Mouse (Mus musculus): ENCODE results near the gene Syt14. TPM values are rescaled to one million over a fixed set of nuclear protein-coding genes. Genes with fewer than 3 reads are reported as not detected.

Syt14 gene
- total RNA-seq, 2 experiments from 2014 or later, result 0.15 to 0.36 TPM

- DNase-seq, result no peak
Measured at GRCm38 (mm10) chr1:192861305-192861960, 174.1 kb downstream of the Syt14 start.

- DNase-seq, result no peak
Measured at GRCm38 (mm10) chr1:192860273-192860672, 175.3 kb downstream of the Syt14 start.

- DNase-seq, result no peak
Measured at GRCm38 (mm10) chr1:192857582-192857981, 178.0 kb downstream of the Syt14 start.

GRCm38 (mm10) chr1:192856931-192857330, 178.6 kb downstream of the Syt14 start:
- DNase-seq, result no peak

GRCm38 (mm10) chr1:192856411-192856810, 179.2 kb downstream of the Syt14 start:
- no peak for DNase-seq

GRCm38 (mm10) chr1:192855474-192856230, 179.9 kb downstream of the Syt14 start, which contains the start of gene Sertad4:
Sertad4 (minus strand) TSS chr1:192855756.
- DNase-seq, result peak; percentile 76 to 77

GRCm38 (mm10) chr1:192854819-192855271, 180.7 kb downstream of the Syt14 start:
- DNase-seq, result peak; percentile 70 to 77

- DNase-seq, result peak in 1 of 2 experiments; percentile 22
Measured at GRCm38 (mm10) chr1:192853988-192854818, 181.4 kb downstream of the Syt14 start.

- DNase-seq, result no peak
Measured at GRCm38 (mm10) chr1:192853429-192853828, 182.1 kb downstream of the Syt14 start.

- no peak for DNase-seq
Measured at GRCm38 (mm10) chr1:192852047-192852446, 183.5 kb downstream of the Syt14 start.

GRCm38 (mm10) chr1:192851640-192852039, 183.9 kb downstream of the Syt14 start:
- DNase-seq, result peak; percentile 83 to 91

GRCm38 (mm10) chr1:192851126-192851525, 184.4 kb downstream of the Syt14 start:
- DNase-seq, result no peak

- no peak for DNase-seq
Measured at GRCm38 (mm10) chr1:192849616-192850015, 186.0 kb downstream of the Syt14 start.

- DNase-seq, result no peak
Measured at GRCm38 (mm10) chr1:192847254-192847653, 188.3 kb downstream of the Syt14 start.

Other genes with a start within 250 kb of the Syt14 start
- 1 to 10 TPM; 2.4 to 2.8 TPM for gene Sertad4, start 180.0 kb downstream of the Syt14 start, total RNA-seq (2021)
- gene Diexf, start 94.5 kb upstream of the Syt14 start, total RNA-seq (2021), result 10 to 100 TPM; 10.1 to 12.4 TPM
- gene Irf6, start 117.3 kb upstream of the Syt14 start, total RNA-seq (2021), result 1 to 10 TPM; 1.1 to 2.5 TPM
- gene A130010J15Rik, start 132.3 kb upstream of the Syt14 start, total RNA-seq (2021), result 1 to 10 TPM; 4.1 to 5.1 TPM
- gene Traf3ip3, start 165.9 kb upstream of the Syt14 start, total RNA-seq (2021), result 1 to 10 TPM; 1.3 to 4.7 TPM
- 10 to 100 TPM in 1 of 2 experiments, 1 to 10 TPM in 1; 8.5 to 13.5 TPM for gene Lamb3, start 171.9 kb upstream of the Syt14 start, total RNA-seq (2021)
- 10 to 100 TPM; 15.1 to 19.6 TPM for gene Hsd11b1, start 228.3 kb upstream of the Syt14 start, total RNA-seq (2021)
- 10 to 100 TPM; 43.4 to 49.3 TPM for gene G0s2, start 237.4 kb upstream of the Syt14 start, total RNA-seq (2021)